Mouse (Mus musculus) midbrain, embryonic 16.5 days (tissue): Measurements from ENCODE around the gene Gm11992. TPM values are rescaled to one million over a fixed set of nuclear protein-coding genes. Genes with fewer than 3 reads are reported as not detected.
A peak's percentile ranks its signal among the peaks of the same experiment; 100 is the strongest.

ENCODE experiments used
- ATAC-seq: fragments of 200-750 bp; cut with Nextera tagmentation; 2 replicates; pipeline ENCODE4 v1.8.0; 2017; ENCODE audit warnings: moderate TSS enrichment
- H3K27ac ChIP-seq: fragments of 300-500 bp; sonication (generic); 2 replicates; pipeline ENCODE4 v1.5.1; 2014; ENCODE audit warnings: mild to moderate bottlenecking, low read length, mixed read lengths
- H3K27me3 ChIP-seq: fragments of 300-500 bp; sonication (generic); 2 replicates; pipeline ENCODE4 v1.6.1; 2014; ENCODE audit warnings: low read depth, low read length, mixed read lengths; ENCODE audit not compliant: control insufficient read depth, insufficient read depth
- H3K36me3 ChIP-seq: fragments of 300-500 bp; sonication (generic); 2 replicates; pipeline ENCODE4 v1.6.1; 2014; ENCODE audit warnings: mild to moderate bottlenecking, low read length, moderate library complexity, mixed read lengths; ENCODE audit not compliant: control insufficient read depth, insufficient read depth
- H3K4me1 ChIP-seq: fragments of 300-500 bp; sonication (generic); 2 replicates; pipeline ENCODE4 v1.6.1; 2014; ENCODE audit warnings: mild to moderate bottlenecking, low read length, mixed read lengths; ENCODE audit not compliant: control insufficient read depth, insufficient read depth
- H3K4me2 ChIP-seq: fragments of 300-500 bp; sonication (generic); 2 replicates; pipeline ENCODE4 v1.6.1; 2014; ENCODE audit warnings: mild to moderate bottlenecking, low read length, mixed read lengths
- H3K4me3 ChIP-seq: fragments of 300-500 bp; sonication (generic); 2 replicates; pipeline ENCODE4 v1.5.1; 2014; ENCODE audit warnings: low read depth, mild to moderate bottlenecking, low read length, moderate library complexity, mixed read lengths
- H3K9ac ChIP-seq: fragments of 300-500 bp; sonication (generic); 2 replicates; pipeline ENCODE4 v1.6.1; 2014; ENCODE audit warnings: low read depth, low read length, mixed read lengths
- H3K9me3 ChIP-seq: fragments of 300-500 bp; sonication (generic); replicated peaks from 2 replicates; pipeline ENCODE4 v1.6.1; 2014; ENCODE audit warnings: mild to moderate bottlenecking, low read length, mixed read lengths; ENCODE audit not compliant: control insufficient read depth, poor library complexity, severe bottlenecking
- WGBS: fragments of 180-500 bp; shearing (Covaris S2); extraction: QIAGEN DNeasy Blood & Tissue Kit; methylation state at CpG from one replicate; pipeline ENCODE4 v1.1.7; 2014; 5-methylcytosine and 5-hydroxymethylcytosine counted together
- polyA plus RNA-seq: library from polyadenylated mRNA; unstranded; fragments of >200 nt; fragmentation: Nextera tagmentation; extraction: Ambion mirVana; gene quantifications from 2 replicates; pipeline ENCODE4 v1.2.1, GENCODE M21; 2015

Gene Gm11992
- polyA plus RNA-seq: 1.9 and 2.7 TPM in 2 replicates

GRCm38 (mm10) chr11:9048011-9048702 is at the start of gene Gm11992:
Gene Gm11992 (plus strand): TSS chr11:9048594.
- H3K9ac ChIP-seq: peak within 1 kb of the TSS; percentile 54
- WGBS: 4% methylated on average over 21 of the region's 21 CpGs

GRCm38 (mm10) chr11:9008761-9009160 is 39.6 kb upstream of the Gm11992 start:
- no peaks in the 10 kb centered on the region for H3K27me3 ChIP-seq
- no peak overlapping the region for H3K4me3 ChIP-seq
- no peak overlapping the region for H3K9ac ChIP-seq
- no peaks in the 10 kb centered on the region for H3K9me3 ChIP-seq
- H3K4me2 ChIP-seq: no peak overlapping the region
- H3K27ac ChIP-seq: no peak overlapping the region
- peaks cover 15% of the 10 kb centered on the region for H3K4me1 ChIP-seq
- WGBS: 96% methylated on average over 5 of the region's 5 CpGs
- no peak for ATAC-seq
- H3K36me3 ChIP-seq: peaks cover 12% of the 10 kb centered on the region

More at GRCm38 (mm10) chr11:9048011-9048702, at the start of gene Gm11992:
- Histone ChIP-seq H3K4me3 (peak within 1 kb of the TSS; percentile 50), H3K27ac (no peak within 1 kb of the TSS), H3K36me3 (no peaks in the 10 kb centered on the region), H3K9me3 (no peaks in the 10 kb centered on the region), H3K4me2 (peak within 1 kb of the TSS; percentile 100), H3K27me3 (peaks cover 11% of the 10 kb centered on the region), H3K4me1 (peaks cover 2% of the 10 kb centered on the region; the same call in 1 of the 2 replicates)
- ATAC-seq: peak; percentile 100

- Histone ChIP-seq H3K9me3 (no peaks in the 10 kb centered on the region), H3K27me3 (no peaks in the 10 kb centered on the region), H3K27ac (peak overlapping the region; percentile 77), H3K9ac (peak overlapping the region; percentile 85), H3K36me3 (peaks cover 7% of the 10 kb centered on the region), H3K4me3 (peak overlapping the region; percentile 74), H3K4me2 (peak overlapping the region; percentile 81), H3K4me1 (peaks cover 15% of the 10 kb centered on the region)
- peak; percentile 83 for ATAC-seq
- WGBS: under 1% methylated on average over 7 of the region's 7 CpGs
Measured at GRCm38 (mm10) chr11:9010416-9010815, 38.0 kb upstream of the Gm11992 start.

- ATAC-seq: peak; percentile 96
- Histone ChIP-seq H3K27me3 (no peaks in the 10 kb centered on the region), H3K36me3 (peaks cover 5% of the 10 kb centered on the region; the same call in 1 of the 2 replicates), H3K9me3 (no peaks in the 10 kb centered on the region), H3K4me1 (peaks cover 15% of the 10 kb centered on the region), H3K9ac (peak within 1 kb of the TSS; percentile 85), H3K27ac (peak within 1 kb of the TSS; percentile 77), H3K4me2 (peak within 1 kb of the TSS; percentile 81), H3K4me3 (peak within 1 kb of the TSS; percentile 74)
- WGBS: under 1% methylated on average over 43 of the region's 43 CpGs
Measured at GRCm38 (mm10) chr11:9010853-9011339, 37.5 kb upstream of the Gm11992 start, which contains the start of gene Hus1. Gene Hus1 (minus strand): TSS chr11:9011191.

GRCm38 (mm10) chr11:9011348-9011747 is 37.0 kb upstream of the Gm11992 start:
- Histone ChIP-seq H3K36me3 (peaks cover 5% of the 10 kb centered on the region; the same call in 1 of the 2 replicates), H3K9me3 (no peaks in the 10 kb centered on the region), H3K4me1 (peaks cover 15% of the 10 kb centered on the region), H3K9ac (peak overlapping the region; percentile 85), H3K27ac (peak overlapping the region; percentile 77; the same call in 1 of the 2 replicates), H3K4me2 (peak overlapping the region; percentile 81), H3K27me3 (no peaks in the 10 kb centered on the region; the same call in 1 of the 2 replicates), H3K4me3 (peak overlapping the region; percentile 74)
- peak; percentile 26 for ATAC-seq
- 0% methylated on average over 3 of the region's 3 CpGs for WGBS

- Histone ChIP-seq H3K9ac (no peak overlapping the region), H3K27me3 (no peaks in the 10 kb centered on the region; the same call in 1 of the 2 replicates), H3K4me2 (no peak overlapping the region), H3K9me3 (no peaks in the 10 kb centered on the region), H3K4me1 (peaks cover 10% of the 10 kb centered on the region), H3K36me3 (no peaks in the 10 kb centered on the region), H3K4me3 (no peak overlapping the region), H3K27ac (no peak overlapping the region)
- 85% methylated on average over 3 of the region's 3 CpGs for WGBS
- no peak for ATAC-seq
Measured at GRCm38 (mm10) chr11:9014740-9015139, 33.7 kb upstream of the Gm11992 start.

- Histone ChIP-seq H3K9me3 (no peaks in the 10 kb centered on the region), H3K27me3 (no peaks in the 10 kb centered on the region; the same call in 1 of the 2 replicates), H3K27ac (no peak overlapping the region), H3K4me1 (no peaks in the 10 kb centered on the region), H3K36me3 (no peaks in the 10 kb centered on the region), H3K4me2 (no peak overlapping the region), H3K4me3 (no peak overlapping the region), H3K9ac (no peak overlapping the region)
- 78% methylated on average over 6 of the region's 6 CpGs for WGBS
- ATAC-seq: no peak
Measured at GRCm38 (mm10) chr11:9018491-9019267, 29.7 kb upstream of the Gm11992 start.

GRCm38 (mm10) chr11:9020207-9020606 is 28.2 kb upstream of the Gm11992 start:
- WGBS: 94% methylated on average over 5 of the region's 5 CpGs
- ATAC-seq: no peak
- Histone ChIP-seq H3K9ac (no peak overlapping the region), H3K4me1 (no peaks in the 10 kb centered on the region), H3K4me3 (no peak overlapping the region), H3K27ac (no peak overlapping the region), H3K36me3 (no peaks in the 10 kb centered on the region), H3K9me3 (no peaks in the 10 kb centered on the region), H3K4me2 (no peak overlapping the region), H3K27me3 (no peaks in the 10 kb centered on the region; the same call in 1 of the 2 replicates)
